Mouse (Mus musculus): Measurements from ENCODE around the gene Btn1a1. TPM values are rescaled to one million over a fixed set of nuclear protein-coding genes. Genes with fewer than 3 reads are reported as not detected.

Btn1a1 gene
- polyA plus RNA-seq (2014; fragmentation: Nextera tagmentation; extraction: Ambion mirVana): 0.22 TPM in 1 of 2 replicates, not detected in the other

GRCm38 (mm10) chr13:23465600-23466109, at the start of gene Btn1a1:
TSS of gene Btn1a1 (minus strand) at chr13:23465901.
- DNase-seq (ENCODE audit: low spot score): no peak
- Histone ChIP-seq H3K9ac (ENCODE audit: low read length) (peak within 1 kb of the TSS; percentile 68), H3K4me3 (ENCODE audit: low read depth, low read length) (peak within 1 kb of the TSS; percentile 54), H3K27ac (ENCODE audit: low read depth, low read length) (no peak within 1 kb of the TSS), H3K4me1 (ENCODE audit: control insufficient read depth, insufficient read depth, low read length) (peaks cover 10% of the 10 kb centered on the region; the same call in 1 of the 2 replicates), H3K4me2 (ENCODE audit: low read length) (peak within 1 kb of the TSS; percentile 76), H3K9me3 (replicated peaks; ENCODE audit: control insufficient read depth, low read length) (no peaks in the 10 kb centered on the region), H3K36me3 (ENCODE audit: control insufficient read depth, insufficient read depth, low read length) (no peaks in the 10 kb centered on the region), H3K27me3 (replicated peaks; ENCODE audit: control insufficient read depth, insufficient read depth, low read length) (no peaks in the 10 kb centered on the region)
- ATAC-seq: no peak
- WGBS: 0% methylated on average over 7 of the region's 7 CpGs

- Histone ChIP-seq H3K4me3 (ENCODE audit: low read depth, low read length) (no peak overlapping the region), H3K9me3 (replicated peaks; ENCODE audit: control insufficient read depth, low read length) (no peaks in the 10 kb centered on the region), H3K27ac (ENCODE audit: low read depth, low read length) (no peak overlapping the region), H3K4me2 (ENCODE audit: low read length) (no peak overlapping the region), H3K9ac (ENCODE audit: low read length) (no peak overlapping the region), H3K4me1 (ENCODE audit: control insufficient read depth, insufficient read depth, low read length) (no peaks in the 10 kb centered on the region), H3K27me3 (replicated peaks; ENCODE audit: control insufficient read depth, insufficient read depth, low read length) (no peaks in the 10 kb centered on the region), H3K36me3 (ENCODE audit: control insufficient read depth, insufficient read depth, low read length) (no peaks in the 10 kb centered on the region)
- DNase-seq (ENCODE audit: low spot score): no peak
- WGBS: 77% methylated on average over 5 of the region's 5 CpGs
- ATAC-seq: no peak
Observed at GRCm38 (mm10) chr13:23515281-23515680, 49.6 kb upstream of the Btn1a1 start.

- no peak for DNase-seq (ENCODE audit: low spot score)
- Histone ChIP-seq H3K27me3 (replicated peaks; ENCODE audit: control insufficient read depth, insufficient read depth, low read length) (no peaks in the 10 kb centered on the region), H3K4me2 (ENCODE audit: low read length) (no peak overlapping the region), H3K4me3 (ENCODE audit: low read depth, low read length) (no peak overlapping the region), H3K27ac (ENCODE audit: low read depth, low read length) (no peak overlapping the region), H3K9ac (ENCODE audit: low read length) (no peak overlapping the region), H3K9me3 (replicated peaks; ENCODE audit: control insufficient read depth, low read length) (no peaks in the 10 kb centered on the region), H3K36me3 (ENCODE audit: control insufficient read depth, insufficient read depth, low read length) (no peaks in the 10 kb centered on the region), H3K4me1 (ENCODE audit: control insufficient read depth, insufficient read depth, low read length) (no peaks in the 10 kb centered on the region)
- ATAC-seq: no peak
- WGBS: 89% methylated on average over 1 of the region's 1 CpGs
Observed at GRCm38 (mm10) chr13:23513517-23513916, 47.8 kb upstream of the Btn1a1 start.

- Histone ChIP-seq H3K9me3 (replicated peaks; ENCODE audit: control insufficient read depth, low read length) (no peaks in the 10 kb centered on the region), H3K27ac (ENCODE audit: low read depth, low read length) (no peak overlapping the region), H3K9ac (ENCODE audit: low read length) (no peak overlapping the region), H3K4me1 (ENCODE audit: control insufficient read depth, insufficient read depth, low read length) (peaks cover 8% of the 10 kb centered on the region), H3K36me3 (ENCODE audit: control insufficient read depth, insufficient read depth, low read length) (no peaks in the 10 kb centered on the region), H3K27me3 (replicated peaks; ENCODE audit: control insufficient read depth, insufficient read depth, low read length) (no peaks in the 10 kb centered on the region), H3K4me3 (ENCODE audit: low read depth, low read length) (no peak overlapping the region), H3K4me2 (ENCODE audit: low read length) (no peak overlapping the region)
- no peak for ATAC-seq
- 33% methylated on average over 1 of the region's 1 CpGs for WGBS
- DNase-seq (ENCODE audit: low spot score): no peak
Observed at GRCm38 (mm10) chr13:23510127-23510526, 44.4 kb upstream of the Btn1a1 start.

GRCm38 (mm10) chr13:23506819-23507515, 41.3 kb upstream of the Btn1a1 start:
- no peak for ATAC-seq
- Histone ChIP-seq H3K4me1 (ENCODE audit: control insufficient read depth, insufficient read depth, low read length) (peaks cover 9% of the 10 kb centered on the region), H3K9ac (ENCODE audit: low read length) (no peak overlapping the region), H3K4me3 (ENCODE audit: low read depth, low read length) (no peak overlapping the region), H3K27ac (ENCODE audit: low read depth, low read length) (no peak overlapping the region), H3K27me3 (replicated peaks; ENCODE audit: control insufficient read depth, insufficient read depth, low read length) (no peaks in the 10 kb centered on the region), H3K9me3 (replicated peaks; ENCODE audit: control insufficient read depth, low read length) (no peaks in the 10 kb centered on the region), H3K4me2 (ENCODE audit: low read length) (no peak overlapping the region), H3K36me3 (ENCODE audit: control insufficient read depth, insufficient read depth, low read length) (no peaks in the 10 kb centered on the region)
- 22% methylated on average over 14 of the region's 14 CpGs for WGBS
- no peak for DNase-seq (ENCODE audit: low spot score)

GRCm38 (mm10) chr13:23506351-23506750, 40.6 kb upstream of the Btn1a1 start:
- Histone ChIP-seq H3K27ac (ENCODE audit: low read depth, low read length) (no peak overlapping the region), H3K4me3 (ENCODE audit: low read depth, low read length) (0 out of 2 replicates have a peak overlapping the region, but pooled peaks have one; percentile 1), H3K27me3 (replicated peaks; ENCODE audit: control insufficient read depth, insufficient read depth, low read length) (no peaks in the 10 kb centered on the region), H3K9me3 (replicated peaks; ENCODE audit: control insufficient read depth, low read length) (no peaks in the 10 kb centered on the region), H3K36me3 (ENCODE audit: control insufficient read depth, insufficient read depth, low read length) (no peaks in the 10 kb centered on the region), H3K9ac (ENCODE audit: low read length) (no peak overlapping the region), H3K4me2 (ENCODE audit: low read length) (peak overlapping the region; percentile 35), H3K4me1 (ENCODE audit: control insufficient read depth, insufficient read depth, low read length) (peaks cover 9% of the 10 kb centered on the region)
- 6% methylated on average over 13 of the region's 13 CpGs for WGBS
- ATAC-seq (no peak), DNase-seq (ENCODE audit: low spot score) (peak; percentile 46)

GRCm38 (mm10) chr13:23505662-23506345, 40.1 kb upstream of the Btn1a1 start:
- Histone ChIP-seq H3K27ac (ENCODE audit: low read depth, low read length) (no peak overlapping the region), H3K9me3 (replicated peaks; ENCODE audit: control insufficient read depth, low read length) (no peaks in the 10 kb centered on the region), H3K4me2 (ENCODE audit: low read length) (peak overlapping the region; percentile 35), H3K9ac (ENCODE audit: low read length) (no peak overlapping the region), H3K4me3 (ENCODE audit: low read depth, low read length) (0 out of 2 replicates have a peak overlapping the region, but pooled peaks have one; percentile 1), H3K36me3 (ENCODE audit: control insufficient read depth, insufficient read depth, low read length) (no peaks in the 10 kb centered on the region), H3K4me1 (ENCODE audit: control insufficient read depth, insufficient read depth, low read length) (peaks cover 9% of the 10 kb centered on the region), H3K27me3 (replicated peaks; ENCODE audit: control insufficient read depth, insufficient read depth, low read length) (no peaks in the 10 kb centered on the region)
- no peak for ATAC-seq
- WGBS: 6% methylated on average over 14 of the region's 14 CpGs
- DNase-seq (ENCODE audit: low spot score): no peak

- DNase-seq (ENCODE audit: low spot score) (peak; percentile 80), ATAC-seq (peak; percentile 70; the same call in 1 of the 2 replicates)
- under 1% methylated on average over 9 of the region's 9 CpGs for WGBS
- H3K4me2 ChIP-seq (ENCODE audit: low read length): no peak overlapping the region
- no peak overlapping the region for H3K27ac ChIP-seq (ENCODE audit: low read depth, low read length)
- no peak overlapping the region for H3K9ac ChIP-seq (ENCODE audit: low read length)
- no peaks in the 10 kb centered on the region for H3K36me3 ChIP-seq (ENCODE audit: control insufficient read depth, insufficient read depth, low read length)
- H3K9me3 ChIP-seq (replicated peaks; ENCODE audit: control insufficient read depth, low read length): no peaks in the 10 kb centered on the region
- no peak overlapping the region for H3K4me3 ChIP-seq (ENCODE audit: low read depth, low read length)
- peaks cover 9% of the 10 kb centered on the region for H3K4me1 ChIP-seq (ENCODE audit: control insufficient read depth, insufficient read depth, low read length)
- no peaks in the 10 kb centered on the region for H3K27me3 ChIP-seq (replicated peaks; ENCODE audit: control insufficient read depth, insufficient read depth, low read length)
Observed at GRCm38 (mm10) chr13:23503797-23504196, 38.1 kb upstream of the Btn1a1 start.

- 37% methylated on average over 4 of the region's 4 CpGs for WGBS
- Histone ChIP-seq H3K4me1 (ENCODE audit: control insufficient read depth, insufficient read depth, low read length) (peaks cover 9% of the 10 kb centered on the region), H3K36me3 (ENCODE audit: control insufficient read depth, insufficient read depth, low read length) (no peaks in the 10 kb centered on the region), H3K4me3 (ENCODE audit: low read depth, low read length) (no peak overlapping the region), H3K27ac (ENCODE audit: low read depth, low read length) (no peak overlapping the region), H3K27me3 (replicated peaks; ENCODE audit: control insufficient read depth, insufficient read depth, low read length) (no peaks in the 10 kb centered on the region), H3K9me3 (replicated peaks; ENCODE audit: control insufficient read depth, low read length) (no peaks in the 10 kb centered on the region), H3K4me2 (ENCODE audit: low read length) (no peak overlapping the region), H3K9ac (ENCODE audit: low read length) (no peak overlapping the region)
- DNase-seq (ENCODE audit: low spot score): no peak
- no peak for ATAC-seq
Observed at GRCm38 (mm10) chr13:23502916-23503315, 37.2 kb upstream of the Btn1a1 start.

Data from forebrain, embryonic 14.5 days (tissue).